ENCODE assay signal across 10 mouse cellular contexts in genomic region chr7:68223356-68223808, GRCm38 (mm10). TPM values are rescaled to one million over a fixed set of nuclear protein-coding genes. Genes with fewer than 3 reads are reported as not detected.
DNase-seq lines count a peak whose midpoint lies in the region; ATAC-seq lines count a peak whose summit lies in the region.
"Had no signal": no experiment of that assay in that cellular context is flagged by ENCODE, and none has a peak within 500 bp of the region (broad histone marks: within the 10 kb centered on the region; RNA-seq: fewer than 3 reads in every experiment).

No protein-coding gene starts in this region.

- H3K4me2 ChIP-seq in embryonic facial prominence, embryonic 12.5 days (replicated peaks): no peak overlapping the region
- H3K4me2 ChIP-seq in limb, embryonic 11.5 days (ENCODE audit: low read depth, severe bottlenecking): no peak overlapping the region

- no peak overlapping the region for H3K4me3 ChIP-seq in embryonic facial prominence, embryonic 12.5 days
- no peak overlapping the region for H3K4me3 ChIP-seq in limb, embryonic 11.5 days (ENCODE audit: low read depth, low read length)
- H3K4me3 ChIP-seq: erythroblast, embryonic 14.5 days had no signal

- DNase-seq in adrenal gland, postnatal 14 days: peak; percentile 46
- no peak for DNase-seq in adrenal gland, adult 8-10 months
- DNase-seq in heart, postnatal 25 days (ENCODE audit: low spot score): peak; percentile 15
- peak; percentile 42 for DNase-seq in limb, embryonic 11.5 days (ENCODE audit: low spot score)
- DNase-seq in cerebellum, postnatal 4 days (ENCODE audit: low spot score in 2 of 2): no peak
- DNase-seq in right cerebral cortex, postnatal 25 days: no peak
- DNase-seq in urinary bladder, postnatal 25 days (ENCODE audit: low spot score): no peak

- intact Hi-C loops in heart, postnatal 25 days (cut with DNase I): loop anchor here (2.0 to 5.0 kb wide), 3 partner anchors 39 to 79 kb away; partner anchors contain the start of gene Pgpep1l

- 0 out of 2 replicates have a peak overlapping the region, but pooled peaks have one; percentile 8 for H3K9ac ChIP-seq in embryonic facial prominence, embryonic 12.5 days
- no peak overlapping the region for H3K9ac ChIP-seq in limb, embryonic 11.5 days (ENCODE audit: low read length)

- peaks cover 52% of the 10 kb centered on the region for H3K36me3 ChIP-seq in embryonic facial prominence, embryonic 12.5 days
- H3K36me3 ChIP-seq in limb, embryonic 11.5 days (ENCODE audit: control insufficient read depth, insufficient read depth, low read length): peaks cover 6% of the 10 kb centered on the region; the same call in 1 of the 2 replicates

- no peaks in the 10 kb centered on the region for H3K27me3 ChIP-seq in embryonic facial prominence, embryonic 12.5 days
- no peaks in the 10 kb centered on the region for H3K27me3 ChIP-seq in limb, embryonic 11.5 days (ENCODE audit: control insufficient read depth, insufficient read depth, low read length)

- H3K9me3 ChIP-seq in embryonic facial prominence, embryonic 12.5 days: no peaks in the 10 kb centered on the region
- no peaks in the 10 kb centered on the region for H3K9me3 ChIP-seq in limb, embryonic 11.5 days (ENCODE audit: control insufficient read depth, low read length)

- H3K27ac ChIP-seq in embryonic facial prominence, embryonic 12.5 days: peak overlapping the region; percentile 62
- no peak overlapping the region; the same call in 1 of the 2 replicates for H3K27ac ChIP-seq in limb, embryonic 11.5 days (replicated peaks; ENCODE audit: low read depth, low read length)

- H3K4me1 ChIP-seq in embryonic facial prominence, embryonic 12.5 days: peaks cover 21% of the 10 kb centered on the region
- peaks cover 18% of the 10 kb centered on the region for H3K4me1 ChIP-seq in limb, embryonic 11.5 days (ENCODE audit: control insufficient read depth, insufficient read depth, low read length)

- peak; percentile 37; the same call in 1 of the 2 replicates for ATAC-seq in embryonic facial prominence, embryonic 12.5 days (ENCODE audit: insufficient number of reproducible peaks, insufficient read depth, low FRiP score, low TSS enrichment)
- ATAC-seq in limb, embryonic 11.5 days (ENCODE audit: insufficient number of reproducible peaks, low FRiP score, low TSS enrichment, low read depth): peak; percentile 46; the same call in 1 of the 2 replicates

- 24% methylated on average over 13 of the region's 13 CpGs for WGBS in embryonic facial prominence, embryonic 12.5 days
- 50% methylated on average over 13 of the region's 13 CpGs for WGBS in limb, embryonic 11.5 days

RNA-seq across cellular contexts. Expression of gene Pgpep1l, which starts 40.7 kb away (rescaled TPM):
- total RNA-seq in adrenal gland, postnatal 14 days (2021): not detected in 2 replicates
- under 1 TPM in 1 of 4 experiments, not detected in 3; 0.59 TPM for total RNA-seq in adrenal gland, adult 8-10 months (2022)
- not detected in 2 replicates for polyA plus RNA-seq in embryonic facial prominence, embryonic 12.5 days (2016; fragmentation: Nextera tagmentation; extraction: Ambion mirVana)
- total RNA-seq in heart, postnatal 25 days (2021): not detected
- not detected in 2 replicates for polyA plus RNA-seq in limb, embryonic 11.5 days (2014; fragmentation: Nextera tagmentation; extraction: Ambion mirVana)
- polyA plus RNA-seq: erythroblast, embryonic 14.5 days; small intestine, adult 2 months had no signal

RNA-seq across cellular contexts. Expression of gene Fam169b, which starts 50.3 kb away (rescaled TPM):
- 1.4 and 2.4 TPM in 2 replicates for total RNA-seq in adrenal gland, postnatal 14 days (2021)
- under 1 TPM; 0.12 to 0.17 (median 0.15) TPM for total RNA-seq in adrenal gland, adult 8-10 months (2022)
- polyA plus RNA-seq in embryonic facial prominence, embryonic 12.5 days (2016; fragmentation: Nextera tagmentation; extraction: Ambion mirVana): 1.4 and 2.3 TPM in 2 replicates
- under 1 TPM; 0.11 to 0.16 TPM for total RNA-seq in heart, postnatal 25 days (2021)
- 1.5 and 2.0 TPM in 2 replicates for polyA plus RNA-seq in limb, embryonic 11.5 days (2014; fragmentation: Nextera tagmentation; extraction: Ambion mirVana)
- polyA plus RNA-seq: erythroblast, embryonic 14.5 days had no signal

Comparison
In these comparisons a context has a peak if more than half of its experiments do, and no peak if none do; other contexts are left out.
1. DNase-seq: peak in adrenal gland, postnatal 14 days (single experiment), heart, postnatal 25 days (single experiment) and limb, embryonic 11.5 days (single experiment); none in adrenal gland, adult 8-10 months (single experiment), cerebellum, postnatal 4 days (0 of 2), right cerebral cortex, postnatal 25 days (single experiment) and urinary bladder, postnatal 25 days (single experiment).